Mouse (Mus musculus): Measurements from ENCODE around the gene Msgn1. TPM values are rescaled to one million over a fixed set of nuclear protein-coding genes. Genes with fewer than 3 reads are reported as not detected.
A peak's percentile ranks its signal among the peaks of the same experiment; 100 is the strongest.

Msgn1 gene
- polyA plus RNA-seq, 1 experiment = not detected

DNA sequence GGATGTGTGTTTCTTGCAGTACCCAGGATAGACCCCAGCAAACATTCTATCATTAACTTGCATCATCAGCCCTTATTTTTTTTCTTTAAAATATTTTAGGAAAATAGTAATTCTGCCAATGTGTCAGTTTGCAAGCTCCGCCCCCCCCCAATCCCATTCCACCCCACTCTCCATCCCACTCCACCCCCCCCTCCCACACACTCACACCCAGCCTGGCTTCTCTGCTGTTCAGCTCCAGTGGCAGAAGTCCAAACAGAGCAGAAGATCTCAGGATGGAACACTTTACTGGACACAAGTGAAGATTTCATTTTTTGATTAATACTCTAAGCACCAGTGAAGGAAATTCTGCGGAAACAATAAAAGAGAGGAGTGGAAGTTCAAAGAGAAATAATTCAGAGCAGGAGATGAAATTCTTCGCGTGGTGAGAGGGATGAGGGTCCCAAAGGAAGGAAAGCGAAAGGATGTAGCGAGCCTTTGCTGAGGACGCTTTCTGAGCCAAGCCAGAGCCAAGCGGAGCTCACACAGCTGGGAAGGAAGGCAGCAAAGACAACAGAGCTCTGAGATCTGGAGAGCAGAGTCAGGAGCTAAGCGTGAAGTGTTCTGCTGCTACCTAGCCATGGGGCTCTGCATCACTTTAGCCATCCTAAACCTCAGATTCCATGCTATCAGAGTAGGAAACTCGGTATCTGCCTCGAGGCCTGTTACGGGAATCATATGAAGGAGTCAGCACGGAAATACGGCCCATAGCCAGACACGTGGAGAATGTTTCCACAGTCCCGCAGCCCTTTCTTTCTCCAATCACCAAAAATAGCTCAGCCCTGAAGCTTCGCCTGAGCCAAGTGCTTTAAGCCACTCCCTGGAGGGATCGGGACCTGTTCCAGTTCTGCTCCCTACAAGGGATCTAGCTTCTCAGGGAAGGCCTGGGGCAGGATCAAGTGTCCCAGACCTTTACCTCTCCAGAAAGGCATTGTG, 4.8 kb downstream of the Msgn1 start:
- Histone ChIP-seq H3K27ac (ENCODE audit: insufficient read depth, low read length) (no peak overlapping the region), H3K4me1 (ENCODE audit: control insufficient read depth, insufficient read depth, low read length) (no peaks in the 10 kb centered on the region), H3K4me3 (ENCODE audit: insufficient read depth, low read length) (no peak overlapping the region)
- TF ChIP-seq CTCF (IDR thresholded peaks at IDR 0.05; ENCODE audit: extremely low read depth, insufficient read depth, low read length) (no peak), POLR2A (IDR thresholded peaks at IDR 0.05; ENCODE audit: extremely low read depth, insufficient read depth, low read length) (no peak)

GRCm38 (mm10) chr12:11202476-11202875, 6.3 kb downstream of the Msgn1 start:
- H3K27ac ChIP-seq (ENCODE audit: insufficient read depth, low read length) = no peak overlapping the region
- H3K4me3 ChIP-seq (ENCODE audit: insufficient read depth, low read length) = no peak overlapping the region
- no peaks in the 10 kb centered on the region for H3K4me1 ChIP-seq (ENCODE audit: control insufficient read depth, insufficient read depth, low read length)
- TF ChIP-seq POLR2A (IDR thresholded peaks at IDR 0.05; ENCODE audit: extremely low read depth, insufficient read depth, low read length) = no peak
- TF ChIP-seq CTCF (IDR thresholded peaks at IDR 0.05; ENCODE audit: extremely low read depth, insufficient read depth, low read length) = no peak

DNA sequence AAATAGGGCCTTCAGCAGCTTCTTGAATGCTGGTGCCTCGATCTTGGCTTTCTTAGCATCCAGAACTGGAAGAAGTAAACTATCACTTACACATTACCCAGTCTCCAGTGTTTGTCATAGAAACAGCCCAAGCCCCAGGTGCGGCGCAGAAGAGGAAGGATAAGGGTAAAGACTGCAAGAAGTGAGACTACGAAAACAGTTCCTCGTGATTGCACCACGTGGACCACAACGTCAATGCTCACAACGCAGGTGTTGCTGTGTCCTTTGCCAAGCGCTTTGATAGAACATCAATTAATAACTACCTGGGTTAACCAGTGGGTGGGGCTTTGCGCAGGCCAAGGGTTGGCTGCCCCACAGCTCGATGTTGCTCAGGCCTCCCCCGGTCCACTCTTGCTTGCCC, 8.1 kb downstream of the Msgn1 start:
- no peak for TF ChIP-seq CTCF (IDR thresholded peaks at IDR 0.05; ENCODE audit: extremely low read depth, insufficient read depth, low read length)
- TF ChIP-seq POLR2A (IDR thresholded peaks at IDR 0.05; ENCODE audit: extremely low read depth, insufficient read depth, low read length) = no peak
- Histone ChIP-seq H3K27ac (ENCODE audit: insufficient read depth, low read length) (no peak overlapping the region), H3K4me1 (ENCODE audit: control insufficient read depth, insufficient read depth, low read length) (no peaks in the 10 kb centered on the region; the same call in 1 of the 2 replicates), H3K4me3 (ENCODE audit: insufficient read depth, low read length) (no peak overlapping the region)

- TF ChIP-seq POLR2A (IDR thresholded peaks at IDR 0.05; ENCODE audit: extremely low read depth, insufficient read depth, low read length) = no peak
- TF ChIP-seq CTCF (IDR thresholded peaks at IDR 0.05; ENCODE audit: extremely low read depth, insufficient read depth, low read length) = no peak
- Histone ChIP-seq H3K4me3 (ENCODE audit: insufficient read depth, low read length) (no peak overlapping the region), H3K4me1 (ENCODE audit: control insufficient read depth, insufficient read depth, low read length) (no peaks in the 10 kb centered on the region; the same call in 1 of the 2 replicates), H3K27ac (ENCODE audit: insufficient read depth, low read length) (no peak overlapping the region)
Observed at GRCm38 (mm10) chr12:11198551-11198950, 10.2 kb downstream of the Msgn1 start.

GRCm38 (mm10) chr12:11198026-11198425, 10.7 kb downstream of the Msgn1 start:
- TF ChIP-seq POLR2A (IDR thresholded peaks at IDR 0.05; ENCODE audit: extremely low read depth, insufficient read depth, low read length) = no peak
- no peak for TF ChIP-seq CTCF (IDR thresholded peaks at IDR 0.05; ENCODE audit: extremely low read depth, insufficient read depth, low read length)
- no peaks in the 10 kb centered on the region; the same call in 1 of the 2 replicates for H3K4me1 ChIP-seq (ENCODE audit: control insufficient read depth, insufficient read depth, low read length)
- H3K27ac ChIP-seq (ENCODE audit: insufficient read depth, low read length) = no peak overlapping the region
- H3K4me3 ChIP-seq (ENCODE audit: insufficient read depth, low read length) = no peak overlapping the region

GRCm38 (mm10) chr12:11196830-11197229, 11.9 kb downstream of the Msgn1 start:
- Histone ChIP-seq H3K27ac (ENCODE audit: insufficient read depth, low read length) (no peak overlapping the region), H3K4me3 (ENCODE audit: insufficient read depth, low read length) (no peak overlapping the region), H3K4me1 (ENCODE audit: control insufficient read depth, insufficient read depth, low read length) (no peaks in the 10 kb centered on the region; the same call in 1 of the 2 replicates)
- no peak for TF ChIP-seq POLR2A (IDR thresholded peaks at IDR 0.05; ENCODE audit: extremely low read depth, insufficient read depth, low read length)
- TF ChIP-seq CTCF (IDR thresholded peaks at IDR 0.05; ENCODE audit: extremely low read depth, insufficient read depth, low read length) = no peak

DNA sequence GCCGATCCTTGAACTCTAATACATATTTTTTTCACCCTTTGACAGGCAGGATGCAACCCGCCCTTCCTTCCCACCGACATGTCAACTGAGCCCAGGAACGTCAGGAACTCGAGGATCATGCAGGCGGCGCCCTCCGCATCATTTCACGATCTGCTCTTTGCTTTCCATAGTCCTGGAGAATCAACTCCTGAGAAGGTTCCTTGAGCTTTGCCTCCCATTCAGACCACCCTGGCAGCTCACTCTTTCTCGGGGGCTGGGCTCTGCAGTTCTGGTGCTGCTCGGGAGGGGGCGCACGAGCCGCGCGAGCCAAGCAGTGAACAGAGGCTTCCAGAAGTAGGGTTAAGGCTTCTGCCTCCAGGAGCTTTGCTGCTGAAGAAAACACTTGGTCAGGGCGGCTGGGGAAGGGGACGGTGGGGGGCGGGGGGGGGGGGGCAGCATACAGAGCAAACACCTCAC, 12.6 kb downstream of the Msgn1 start:
- H3K4me3 ChIP-seq (ENCODE audit: insufficient read depth, low read length) = no peak overlapping the region
- no peak overlapping the region for H3K27ac ChIP-seq (ENCODE audit: insufficient read depth, low read length)
- H3K4me1 ChIP-seq (ENCODE audit: control insufficient read depth, insufficient read depth, low read length) = no peaks in the 10 kb centered on the region; the same call in 1 of the 2 replicates
- TF ChIP-seq CTCF (IDR thresholded peaks at IDR 0.05; ENCODE audit: extremely low read depth, insufficient read depth, low read length) (peak; percentile 68), POLR2A (IDR thresholded peaks at IDR 0.05; ENCODE audit: extremely low read depth, insufficient read depth, low read length) (no peak)

DNA sequence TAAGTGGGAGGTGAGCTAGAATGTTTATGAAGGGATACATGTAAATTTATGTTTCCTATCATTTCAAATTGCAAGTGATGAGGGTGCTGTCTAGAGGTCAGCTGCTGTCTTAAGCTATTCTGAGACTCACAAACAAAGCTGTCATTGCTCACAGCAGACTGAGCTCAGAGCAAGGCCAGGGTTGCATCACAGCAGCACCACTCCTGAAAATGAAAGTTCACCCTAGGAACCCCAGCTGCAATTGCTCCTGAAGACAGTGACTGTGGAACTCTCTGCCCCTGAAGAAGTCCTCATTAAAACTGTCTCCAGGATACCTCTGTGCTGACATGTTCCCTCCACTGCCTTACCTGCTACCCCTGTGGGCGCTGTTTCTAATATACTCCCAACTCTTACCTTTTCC, 13.7 kb downstream of the Msgn1 start:
- no peak overlapping the region for H3K27ac ChIP-seq (ENCODE audit: insufficient read depth, low read length)
- TF ChIP-seq CTCF (IDR thresholded peaks at IDR 0.05; ENCODE audit: extremely low read depth, insufficient read depth, low read length) = no peak
- no peak for TF ChIP-seq POLR2A (IDR thresholded peaks at IDR 0.05; ENCODE audit: extremely low read depth, insufficient read depth, low read length)
- no peaks in the 10 kb centered on the region; the same call in 1 of the 2 replicates for H3K4me1 ChIP-seq (ENCODE audit: control insufficient read depth, insufficient read depth, low read length)
- H3K4me3 ChIP-seq (ENCODE audit: insufficient read depth, low read length) = no peak overlapping the region

DNA sequence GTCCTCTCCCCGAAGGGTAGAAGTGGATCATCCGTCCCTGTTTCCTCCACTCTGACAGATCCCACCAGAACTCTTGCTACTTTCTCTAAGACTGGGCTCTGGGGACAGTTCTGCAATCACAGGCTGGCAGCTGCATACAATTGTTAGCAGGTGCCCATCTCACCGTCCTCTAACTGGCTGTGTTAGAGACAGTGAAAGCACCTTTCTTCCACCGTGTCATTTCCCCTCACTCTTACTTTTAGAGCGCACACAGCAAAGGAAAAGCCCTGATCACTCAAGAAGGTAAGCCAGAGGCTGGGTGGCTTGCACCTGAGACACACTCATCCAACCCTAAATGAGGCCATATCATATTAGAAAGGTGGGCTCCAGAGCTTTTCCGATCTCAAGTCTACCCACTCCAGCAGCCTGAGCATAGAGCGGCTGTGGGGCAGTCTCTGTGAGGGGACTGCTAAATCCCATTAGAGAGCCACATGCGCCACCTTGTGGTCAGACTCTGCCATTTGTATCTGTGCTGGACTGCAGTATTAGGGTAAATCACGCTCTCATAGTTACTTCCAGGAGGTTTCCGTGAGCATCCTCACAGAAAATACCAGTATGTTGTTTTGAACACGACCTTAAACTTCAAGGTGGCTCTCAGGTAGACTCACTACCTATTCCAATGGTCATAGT, 30.2 kb downstream of the Msgn1 start:
- no peak overlapping the region for H3K27ac ChIP-seq (ENCODE audit: insufficient read depth, low read length)
- H3K4me1 ChIP-seq (ENCODE audit: control insufficient read depth, insufficient read depth, low read length) = no peaks in the 10 kb centered on the region
- no peak overlapping the region for H3K4me3 ChIP-seq (ENCODE audit: insufficient read depth, low read length)
- TF ChIP-seq CTCF (IDR thresholded peaks at IDR 0.05; ENCODE audit: extremely low read depth, insufficient read depth, low read length) (peak; percentile 84), POLR2A (IDR thresholded peaks at IDR 0.05; ENCODE audit: extremely low read depth, insufficient read depth, low read length) (no peak)
